Mouse (Mus musculus): ENCODE data around the gene Atp6v0a4.

Gene Atp6v0a4

GRCm38 (mm10) chr6:38124207-38124835 lies at the start of gene Atp6v0a4:
Gene Atp6v0a4 (minus strand): TSS chr6:38124586.
- DNase-seq: no peak

GRCm38 (mm10) chr6:38165385-38165784 lies 41.0 kb upstream of the Atp6v0a4 start:
- no peak for DNase-seq

- no peak for DNase-seq
Measured at GRCm38 (mm10) chr6:38164705-38165104, 40.3 kb upstream of the Atp6v0a4 start.

GRCm38 (mm10) chr6:38162825-38163504 lies 38.6 kb upstream of the Atp6v0a4 start:
- no peak for DNase-seq

DNA sequence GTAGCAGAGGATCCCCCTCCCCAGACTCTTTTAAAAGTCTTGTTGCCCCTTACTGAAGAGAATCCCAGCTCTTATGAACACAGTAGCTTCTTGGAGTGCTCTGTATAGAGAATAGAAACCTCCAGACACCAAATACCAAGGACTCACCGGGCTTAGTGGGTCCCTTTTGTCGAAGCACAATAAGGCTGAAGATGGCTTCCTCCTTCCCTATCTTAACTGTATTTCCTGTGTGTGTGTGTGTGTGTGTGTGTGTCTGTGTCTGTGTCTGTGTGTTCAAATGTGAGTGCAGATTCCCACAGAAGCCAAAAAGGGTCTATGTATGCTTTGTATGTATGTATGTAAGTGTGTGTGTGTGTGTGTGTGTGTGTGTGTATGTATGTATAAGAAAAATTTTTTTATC lies 36.2 kb upstream of the Atp6v0a4 start:
- DNase-seq: no peak

DNA sequence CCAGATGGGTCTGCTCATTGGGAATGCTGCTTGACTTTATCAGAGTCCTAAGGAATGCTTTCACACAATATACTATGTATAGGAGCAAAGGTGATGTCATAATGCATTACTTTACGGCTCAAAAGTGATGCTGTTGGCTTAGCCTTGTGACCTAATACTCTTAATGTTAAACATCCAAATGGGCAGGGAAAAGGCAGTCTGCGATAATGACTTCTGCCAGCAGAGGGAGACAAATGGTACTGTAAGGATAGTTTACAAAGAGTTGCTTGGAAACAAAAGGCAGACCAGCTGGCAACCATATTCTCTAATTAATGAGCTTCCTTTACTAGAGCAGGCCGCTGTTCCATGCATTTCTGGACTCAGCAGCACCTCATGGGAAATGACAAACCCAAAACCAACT lies 35.7 kb upstream of the Atp6v0a4 start:
- peak; percentile 87 to 98 for DNase-seq

DNA sequence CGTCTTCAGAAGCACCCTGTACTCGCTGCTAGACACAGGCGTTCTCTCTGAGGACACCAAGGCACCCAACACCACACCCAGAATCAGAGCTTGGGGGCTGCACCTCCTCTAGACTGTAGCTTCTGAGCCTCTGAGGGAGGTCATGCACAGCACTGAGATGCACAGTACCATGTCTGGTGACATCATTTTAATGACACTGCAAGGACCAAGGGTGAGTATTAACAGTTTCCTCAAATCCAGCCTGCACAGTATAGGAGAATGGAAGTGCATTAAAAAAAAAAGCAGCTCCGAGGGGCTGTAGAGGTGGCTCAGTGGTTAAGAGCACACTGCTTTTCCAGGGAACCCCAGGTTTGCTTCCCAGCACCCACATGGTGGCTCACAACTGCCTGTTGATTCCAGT lies 35.2 kb upstream of the Atp6v0a4 start:
- DNase-seq: no peak

DNA sequence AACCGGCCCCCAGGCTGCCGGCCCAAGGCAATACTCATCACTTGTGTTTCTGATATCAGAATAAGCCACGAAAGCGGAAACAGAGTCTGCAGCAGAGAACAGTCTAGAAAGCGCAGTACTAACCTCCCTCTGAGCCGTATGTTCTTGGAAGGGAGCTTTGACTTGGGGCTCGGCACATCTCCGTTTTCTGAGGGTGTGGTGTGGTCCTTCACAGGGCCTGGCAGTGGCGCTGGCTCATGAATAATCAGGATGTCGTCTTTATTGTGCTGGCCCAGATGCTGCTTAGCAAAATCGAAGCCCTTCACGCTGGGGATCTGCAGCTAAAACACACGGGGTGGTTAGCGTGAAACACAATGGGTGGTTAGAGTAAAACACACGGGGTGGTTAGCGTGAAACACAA lies 33.5 kb upstream of the Atp6v0a4 start:
- no peak for DNase-seq

GRCm38 (mm10) chr6:38156204-38156603 lies 31.8 kb upstream of the Atp6v0a4 start:
- DNase-seq: no peak

DNA sequence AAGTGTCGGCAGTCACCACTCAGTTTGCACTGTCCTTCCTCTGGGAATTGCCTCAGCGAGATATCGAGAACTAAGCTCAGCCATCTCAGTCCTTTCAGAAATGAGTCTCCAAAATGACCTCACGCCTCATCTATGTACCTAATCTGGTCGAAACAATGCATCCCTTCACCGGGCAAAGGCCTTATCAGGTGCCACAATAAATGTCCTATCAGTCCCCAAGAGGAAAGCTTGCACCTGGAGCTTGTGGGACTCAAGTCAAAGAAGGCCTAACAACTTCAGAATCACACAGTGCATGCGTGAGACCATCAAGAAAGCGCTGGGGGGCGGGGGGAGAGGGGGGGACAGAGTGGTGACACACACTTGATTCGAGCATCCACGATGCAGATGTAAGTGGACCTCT lies 27.9 kb upstream of the Atp6v0a4 start:
- DNase-seq: no peak

- DNase-seq: no peak
Measured at GRCm38 (mm10) chr6:38149483-38149882, 25.1 kb upstream of the Atp6v0a4 start.

DNA sequence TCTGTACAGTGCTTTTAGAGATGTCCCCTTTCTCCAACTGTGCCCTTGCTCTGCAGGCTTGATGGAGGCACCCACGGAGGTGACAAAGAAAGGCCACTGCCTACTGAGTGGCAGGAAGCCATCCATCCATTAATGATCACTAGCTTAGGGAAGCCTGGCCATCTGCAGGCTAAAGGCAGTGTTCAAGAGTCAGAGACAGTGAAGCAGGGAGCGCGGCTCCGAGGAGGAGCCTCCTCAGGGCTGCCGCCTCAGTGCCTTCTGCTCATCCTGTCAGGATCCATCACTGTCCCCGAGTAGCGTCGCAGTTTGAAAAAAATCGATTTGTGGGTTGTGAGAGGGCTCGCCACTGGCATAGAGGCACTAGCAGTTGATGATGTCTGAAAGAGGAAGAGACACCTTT lies 24.2 kb upstream of the Atp6v0a4 start:
- DNase-seq: no peak

GRCm38 (mm10) chr6:38147301-38147700 lies 22.9 kb upstream of the Atp6v0a4 start:
- DNase-seq: no peak

GRCm38 (mm10) chr6:38145463-38146065 lies 21.2 kb upstream of the Atp6v0a4 start:
- no peak for DNase-seq

- DNase-seq: no peak
Measured at GRCm38 (mm10) chr6:38144161-38144998, 20.0 kb upstream of the Atp6v0a4 start.

GRCm38 (mm10) chr6:38140402-38140801 lies 16.0 kb upstream of the Atp6v0a4 start:
- DNase-seq: no peak

GRCm38 (mm10) chr6:38139086-38139485 lies 14.7 kb upstream of the Atp6v0a4 start:
- no peak for DNase-seq

GRCm38 (mm10) chr6:38134806-38135559 lies 10.6 kb upstream of the Atp6v0a4 start:
- DNase-seq: peak; percentile 67 to 72

DNA sequence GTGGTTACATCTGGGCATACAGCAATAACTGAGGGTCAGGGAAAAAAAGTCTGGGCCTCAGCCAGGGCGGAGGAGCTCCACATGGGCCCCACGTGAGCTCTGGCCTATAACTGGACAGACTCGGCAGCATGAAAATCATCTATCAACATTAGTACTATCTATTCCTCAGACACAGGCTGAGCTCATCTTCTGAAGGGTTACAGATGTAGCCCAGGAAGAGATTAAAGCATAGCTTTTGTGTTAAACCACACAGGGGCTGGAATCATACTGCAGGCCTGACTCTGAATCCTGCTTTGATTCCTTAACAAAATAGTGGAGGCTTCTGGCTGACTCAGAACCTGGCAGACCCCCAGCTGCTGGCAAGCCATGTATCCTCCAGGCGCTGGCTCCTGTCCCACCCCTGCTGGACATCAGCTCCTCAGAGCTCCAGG lies 7.4 kb upstream of the Atp6v0a4 start:
- peak; percentile 72 to 78 for DNase-seq

DNA sequence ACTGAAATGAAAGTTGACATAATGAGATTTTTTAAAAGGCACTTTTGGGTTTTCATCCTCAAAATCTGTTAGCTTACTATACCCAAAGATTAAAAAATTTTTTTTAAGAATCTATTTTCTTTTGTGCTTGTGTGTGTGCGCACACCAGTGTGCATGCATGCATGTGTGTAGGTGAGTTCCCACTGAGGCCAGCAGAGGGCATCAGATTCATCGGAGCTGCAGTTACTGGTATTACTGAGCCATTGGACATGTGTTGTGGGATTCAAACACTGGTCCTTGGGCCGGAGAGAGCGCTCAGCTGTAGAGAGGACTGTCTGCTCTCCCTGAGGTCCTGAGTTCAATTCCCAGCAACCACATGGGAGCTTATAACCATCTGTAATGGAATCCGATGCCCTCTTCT lies 5.5 kb upstream of the Atp6v0a4 start:
- DNase-seq: no peak

DNA sequence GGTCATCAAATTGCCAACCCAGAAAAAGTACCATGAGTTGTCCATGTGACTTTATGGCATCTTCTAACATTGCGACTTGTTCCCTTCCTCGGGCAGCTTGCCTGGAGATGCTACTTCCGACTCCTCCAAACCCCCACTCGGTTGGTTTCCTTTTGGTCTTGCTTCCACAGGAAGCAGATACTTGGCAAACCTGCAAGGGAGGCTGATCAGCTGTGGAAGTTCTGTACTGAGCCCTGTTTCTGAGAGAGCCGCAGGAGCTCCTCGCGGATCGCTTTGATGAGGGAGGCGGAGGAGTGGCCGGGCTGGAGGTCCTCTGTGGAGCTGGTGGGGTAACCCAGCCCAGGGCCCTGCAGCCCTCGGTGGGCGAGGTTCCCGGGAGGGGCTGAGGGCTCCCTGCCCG lies 3.7 kb upstream of the Atp6v0a4 start:
- DNase-seq: no peak

GRCm38 (mm10) chr6:38125462-38125861 lies 1.1 kb upstream of the Atp6v0a4 start:
- no peak for DNase-seq

DNA sequence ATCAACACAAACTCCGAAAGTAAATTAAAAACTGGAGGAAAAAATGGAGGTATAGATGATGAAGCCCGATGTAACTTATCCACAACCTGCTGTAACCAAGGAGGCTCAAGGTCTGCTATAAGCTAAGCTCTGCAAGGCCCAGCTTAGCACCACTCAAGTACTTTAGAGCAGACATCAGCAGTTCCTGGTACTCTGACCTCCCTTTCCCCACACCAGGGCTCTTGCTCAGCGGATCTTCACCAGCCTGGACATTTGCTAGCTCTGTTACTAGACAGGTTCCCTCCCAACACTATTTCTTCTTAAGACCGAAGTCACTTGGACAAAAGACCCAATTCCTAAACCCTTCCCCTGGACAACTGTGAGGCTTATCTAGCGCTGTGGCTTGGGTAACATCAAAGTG lies 496 bp upstream of the Atp6v0a4 start:
- no peak for DNase-seq
